8 mouse cellular contexts compared by ENCODE assay signal in the genomic region with DNA sequence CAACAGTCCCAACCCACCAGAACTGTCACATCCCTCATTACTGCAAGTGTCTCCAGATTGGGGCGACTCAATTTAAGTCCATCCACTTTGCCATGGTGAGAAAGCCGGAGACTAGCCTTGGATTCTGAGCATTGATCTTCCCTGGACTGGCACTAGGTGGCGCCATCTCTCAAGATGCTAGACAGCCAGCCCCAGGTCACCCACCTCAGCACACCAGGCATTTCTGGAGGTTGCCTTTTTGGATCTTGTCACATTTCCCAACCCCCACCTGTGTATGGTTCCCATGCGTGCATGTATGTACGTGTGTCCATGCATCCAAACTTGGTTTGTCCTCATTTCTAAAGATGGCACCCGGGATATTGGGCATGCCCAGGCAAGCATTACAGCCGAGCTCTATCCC.
DNase-seq lines count a peak whose midpoint lies in the region.

No protein-coding gene starts in this region.

- peak; percentile 59 for DNase-seq in urinary bladder, postnatal 25 days (ENCODE audit: low spot score)
- DNase-seq in urinary bladder, postnatal 10 days (ENCODE audit: low spot score), result no peak
- peak; percentile 79 to 85 for DNase-seq in cerebellum, adult 18-20 months
- DNase-seq in frontal cortex, postnatal 36 days (ENCODE audit: low spot score in 2 of 2), result peak; percentile 60 to 68
- DNase-seq in kidney, postnatal 25 days, result peak; percentile 63 to 75
- peak; percentile 42 to 54 for DNase-seq in lung, adult 18-20 months
- DNase-seq in retina, postnatal 1 day, result peak; percentile 81
- peak; percentile 29 for DNase-seq in yolk sac, embryonic 10.5 days (ENCODE audit: low spot score)
